Mouse (Mus musculus) forebrain, embryonic 11.5 days (tissue): ENCODE data around the gene Khnyn. TPM values are rescaled to one million over a fixed set of nuclear protein-coding genes. Genes with fewer than 3 reads are reported as not detected.

Source experiments
- ATAC-seq: fragments of 200-750 bp; cut with Nextera tagmentation; replicated peaks from 2 replicates; pipeline ENCODE4 v1.8.0; 2017; ENCODE audit warnings: moderate TSS enrichment; ENCODE audit not compliant: low FRiP score
- DNase-seq: peaks from one replicate; pipeline ENCODE4 v3.0.0-alpha.2; 2017; ENCODE audit warnings: low spot score
- H3K27ac ChIP-seq: fragments of 300-500 bp; sonication (generic); 2 replicates; pipeline ENCODE4 v1.5.1; 2014; ENCODE audit warnings: low read depth, low read length
- H3K27me3 ChIP-seq: fragments of 300-500 bp; sonication (generic); 2 replicates; pipeline ENCODE4 v1.6.1; 2014; ENCODE audit warnings: mild to moderate bottlenecking, low read length, mixed read lengths; ENCODE audit not compliant: control insufficient read depth, insufficient read depth
- H3K36me3 ChIP-seq: fragments of 300-500 bp; sonication (generic); 2 replicates; pipeline ENCODE4 v1.6.1; 2014; ENCODE audit warnings: mild to moderate bottlenecking, low read length, moderate library complexity, mixed read lengths; ENCODE audit not compliant: control insufficient read depth, insufficient read depth
- H3K4me1 ChIP-seq: fragments of 300-500 bp; sonication (generic); replicated peaks from 2 replicates; pipeline ENCODE4 v1.6.1; 2014; ENCODE audit warnings: low read length, mixed read lengths; ENCODE audit not compliant: control insufficient read depth, insufficient read depth
- H3K4me2 ChIP-seq: fragments of 300-500 bp; sonication (generic); 2 replicates; pipeline ENCODE4 v1.6.1; 2014; ENCODE audit warnings: low read depth, mild to moderate bottlenecking, low read length, moderate library complexity, mixed read lengths; ENCODE audit not compliant: severe bottlenecking
- H3K4me3 ChIP-seq: fragments of 300-500 bp; sonication (generic); 2 replicates; pipeline ENCODE4 v1.5.1; 2014; ENCODE audit warnings: low read depth, low read length
- H3K9ac ChIP-seq: fragments of 300-500 bp; sonication (generic); 2 replicates; pipeline ENCODE4 v1.6.1; 2014; ENCODE audit warnings: low read length
- H3K9me3 ChIP-seq: fragments of 300-500 bp; sonication (generic); 2 replicates; pipeline ENCODE4 v1.6.1; 2016; ENCODE audit warnings: low read length, mixed read lengths; ENCODE audit not compliant: control insufficient read depth
- WGBS: fragments of 180-500 bp; shearing (Covaris S2); extraction: QIAGEN DNeasy Blood & Tissue Kit; methylation state at CpG from one replicate; pipeline ENCODE4 v1.1.7; 2014; 5-methylcytosine and 5-hydroxymethylcytosine counted together
- polyA plus RNA-seq: library from polyadenylated mRNA; unstranded; fragments of >200 nt; fragmentation: Nextera tagmentation; extraction: Ambion mirVana; gene quantifications from 2 replicates; pipeline ENCODE4 v1.2.1, GENCODE M21; 2014

The Khnyn gene
- polyA plus RNA-seq, 1 experiment from 2014 or later, result 14.9 TPM

GRCm38 (mm10) chr14:55868230-55869026 is 16.3 kb upstream of the Khnyn start:
- Histone ChIP-seq H3K9ac (no peak overlapping the region), H3K4me2 (no peak overlapping the region), H3K4me1 (0 out of 2 replicates have a peak, but pooled peaks cover 2% of the 10 kb centered on the region), H3K27ac (no peak overlapping the region), H3K27me3 (no peaks in the 10 kb centered on the region), H3K4me3 (no peak overlapping the region), H3K36me3 (peaks cover 15% of the 10 kb centered on the region; the same call in 1 of the 2 replicates), H3K9me3 (no peaks in the 10 kb centered on the region)
- WGBS, result 93% methylated on average over 14 of the region's 14 CpGs
- no peak for ATAC-seq
- peak; percentile 6 for DNase-seq

- H3K9ac ChIP-seq, result no peak overlapping the region
- no peak overlapping the region for H3K4me3 ChIP-seq
- 98% methylated on average over 6 of the region's 6 CpGs for WGBS
- DNase-seq (peak; percentile 44), ATAC-seq (no peak)
- no peaks in the 10 kb centered on the region for H3K27me3 ChIP-seq
- H3K36me3 ChIP-seq, result peaks cover 15% of the 10 kb centered on the region; the same call in 1 of the 2 replicates
- H3K4me2 ChIP-seq, result no peak overlapping the region
- H3K27ac ChIP-seq, result no peak overlapping the region
- no peaks in the 10 kb centered on the region for H3K9me3 ChIP-seq
- H3K4me1 ChIP-seq, result peaks cover 5% of the 10 kb centered on the region; the same call in 1 of the 2 replicates
These were observed 15.2 kb upstream of the Khnyn start for GRCm38 (mm10) chr14:55869538-55869937.

- H3K27ac ChIP-seq, result no peak overlapping the region
- peaks cover 5% of the 10 kb centered on the region; the same call in 1 of the 2 replicates for H3K4me1 ChIP-seq
- ATAC-seq (no peak), DNase-seq (no peak)
- 90% methylated on average over 12 of the region's 12 CpGs for WGBS
- H3K4me3 ChIP-seq, result no peak overlapping the region
- no peaks in the 10 kb centered on the region for H3K27me3 ChIP-seq
- H3K36me3 ChIP-seq, result peaks cover 15% of the 10 kb centered on the region; the same call in 1 of the 2 replicates
- H3K4me2 ChIP-seq, result no peak overlapping the region
- no peak overlapping the region for H3K9ac ChIP-seq
- no peaks in the 10 kb centered on the region for H3K9me3 ChIP-seq
These were observed 12.7 kb upstream of the Khnyn start for GRCm38 (mm10) chr14:55872039-55872438.

- Histone ChIP-seq H3K9ac (no peak overlapping the region), H3K4me1 (peaks cover 5% of the 10 kb centered on the region; the same call in 1 of the 2 replicates), H3K27me3 (no peaks in the 10 kb centered on the region), H3K36me3 (peaks cover 15% of the 10 kb centered on the region; the same call in 1 of the 2 replicates), H3K4me2 (no peak overlapping the region), H3K9me3 (no peaks in the 10 kb centered on the region), H3K4me3 (no peak overlapping the region), H3K27ac (no peak overlapping the region)
- WGBS, result 92% methylated on average over 17 of the region's 17 CpGs
- no peak for ATAC-seq
- DNase-seq, result no peak
These were observed 12.2 kb upstream of the Khnyn start for GRCm38 (mm10) chr14:55872551-55872950.

- 89% methylated on average over 8 of the region's 8 CpGs for WGBS
- Histone ChIP-seq H3K9ac (peak overlapping the region; percentile 49), H3K4me1 (peaks cover 5% of the 10 kb centered on the region; the same call in 1 of the 2 replicates), H3K27ac (no peak overlapping the region), H3K4me2 (0 out of 2 replicates have a peak overlapping the region, but pooled peaks have one; percentile 11), H3K27me3 (no peaks in the 10 kb centered on the region), H3K4me3 (no peak overlapping the region), H3K36me3 (peaks cover 15% of the 10 kb centered on the region; the same call in 1 of the 2 replicates), H3K9me3 (no peaks in the 10 kb centered on the region)
- ATAC-seq (peak; percentile 28; the same call in 1 of the 2 replicates), DNase-seq (peak; percentile 53)
These were observed 11.5 kb upstream of the Khnyn start for GRCm38 (mm10) chr14:55873242-55873713.

- no peaks in the 10 kb centered on the region for H3K9me3 ChIP-seq
- H3K27ac ChIP-seq, result peak overlapping the region; percentile 25; the same call in 1 of the 2 replicates
- ATAC-seq, result peak; percentile 67
- H3K4me3 ChIP-seq, result peak overlapping the region; percentile 11; the same call in 1 of the 2 replicates
- H3K27me3 ChIP-seq, result no peaks in the 10 kb centered on the region
- 14% methylated on average over 30 of the region's 30 CpGs for WGBS
- peak overlapping the region; percentile 40 for H3K4me2 ChIP-seq
- H3K36me3 ChIP-seq, result peaks cover 12% of the 10 kb centered on the region; the same call in 1 of the 2 replicates
- peak; percentile 91 for DNase-seq
- H3K9ac ChIP-seq, result peak overlapping the region; percentile 49
- H3K4me1 ChIP-seq, result peaks cover 5% of the 10 kb centered on the region; the same call in 1 of the 2 replicates
These were observed 10.7 kb upstream of the Khnyn start for GRCm38 (mm10) chr14:55873714-55874683.

GRCm38 (mm10) chr14:55877469-55878315 is 7.1 kb upstream of the Khnyn start:
- no peak for DNase-seq
- WGBS, result 32% methylated on average over 14 of the region's 14 CpGs

More at GRCm38 (mm10) chr14:55877469-55878315, 7.1 kb upstream of the Khnyn start:
- H3K9ac ChIP-seq, result no peak overlapping the region
- no peak overlapping the region for H3K4me2 ChIP-seq
- H3K4me3 ChIP-seq, result no peak overlapping the region
- H3K4me1 ChIP-seq, result peaks cover 5% of the 10 kb centered on the region; the same call in 1 of the 2 replicates
- H3K36me3 ChIP-seq, result no peaks in the 10 kb centered on the region
- no peaks in the 10 kb centered on the region for H3K27me3 ChIP-seq
- ATAC-seq, result no peak
- H3K27ac ChIP-seq, result no peak overlapping the region
- no peaks in the 10 kb centered on the region for H3K9me3 ChIP-seq
